Mouse (Mus musculus) adrenal gland, postnatal 10 days (tissue): ENCODE measurements around the gene Fbxl15. TPM values are rescaled to one million over a fixed set of nuclear protein-coding genes. Genes with fewer than 3 reads are reported as not detected.

Experiments used
- DNase-seq: peaks from one replicate; pipeline ENCODE4 v3.0.0; 2021; ENCODE audit warnings: mixed read lengths
- long read RNA-seq, 2 experiments: library from polyadenylated mRNA; stranded (forward); transcript quantifications; one replicate each; pipeline ENCODE4 v2.0.0; 2021
- total RNA-seq, 2 experiments: library from RNA; stranded (reverse); gene quantifications; 2 replicates each; pipeline ENCODE4 v1.2.3; 2021

Gene Fbxl15
- 10 to 100 TPM in 1 of 2 experiments, 1 to 10 TPM in 1; 8.9 to 10.5 TPM for total RNA-seq
- long read RNA-seq, experiment 1, transcript Fbxl15-201 (4 exons, 1,348 nt), result major isoform, 19 of 32 reads
- long read RNA-seq, experiment 1, partial matches to known transcripts, result 12 of 32 reads
- long read RNA-seq, experiment 1, other reads (novel, unspliced or antisense), result 1 of 32 reads
- long read RNA-seq, experiment 2, transcript Fbxl15-201 (4 exons, 1,348 nt), result major isoform, 10 of 20 reads
- long read RNA-seq, experiment 2, partial matches to known transcripts, result 10 of 20 reads
- long read RNA-seq, experiment 2, other reads (novel, unspliced or antisense), result 0 of 20 reads

DNA sequence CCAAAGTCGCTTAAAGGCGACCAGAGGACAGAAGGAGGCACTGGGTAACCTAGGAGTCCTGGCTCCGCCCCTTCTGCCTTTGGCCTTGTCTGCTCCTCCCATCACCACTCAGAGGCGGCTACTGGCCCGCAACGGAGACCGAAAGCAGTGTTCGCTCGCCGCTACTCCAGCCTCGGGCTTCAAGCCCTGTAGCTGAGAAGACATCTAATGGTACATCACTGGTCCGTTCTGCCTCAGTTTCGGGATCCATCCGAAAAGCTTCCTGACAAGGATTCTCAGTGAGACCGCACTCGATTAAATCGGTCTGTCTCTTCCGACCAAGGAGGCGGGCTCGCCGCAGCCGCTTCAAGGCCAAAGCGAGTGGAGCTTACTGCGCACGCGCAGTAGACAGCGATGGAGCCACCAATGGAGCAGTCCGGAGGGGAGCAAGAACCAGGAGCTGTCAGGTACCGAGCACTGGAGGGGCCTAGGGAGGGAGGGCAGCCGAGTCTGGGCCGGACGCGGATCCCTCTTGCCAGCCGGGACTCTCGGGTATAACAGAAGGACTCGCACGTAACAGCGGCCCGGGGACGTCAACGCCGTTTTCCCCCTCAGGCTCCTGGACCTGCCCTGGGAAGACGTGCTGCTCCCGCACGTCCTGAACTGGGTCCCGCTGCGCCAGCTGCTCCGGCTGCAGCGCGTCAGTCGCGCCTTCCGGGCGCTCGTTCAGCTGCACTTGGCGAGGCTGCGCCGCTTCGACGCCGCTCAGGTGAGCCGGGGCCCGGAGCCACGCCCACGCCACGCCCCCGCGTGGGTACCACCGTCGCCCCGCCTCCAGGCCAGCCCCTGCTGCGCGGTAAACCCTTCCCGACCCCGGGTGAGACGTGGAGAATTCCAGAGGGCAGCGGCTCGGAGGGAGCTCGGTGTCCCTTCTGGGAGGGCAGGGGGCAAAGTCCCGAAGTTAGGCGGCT lies at the start of gene Fbxl15:
Gene Fbxl15 (plus strand): TSS at position 104 of the 950 bp plus-strand sequence.
- DNase-seq, result peak; percentile 94

DNA sequence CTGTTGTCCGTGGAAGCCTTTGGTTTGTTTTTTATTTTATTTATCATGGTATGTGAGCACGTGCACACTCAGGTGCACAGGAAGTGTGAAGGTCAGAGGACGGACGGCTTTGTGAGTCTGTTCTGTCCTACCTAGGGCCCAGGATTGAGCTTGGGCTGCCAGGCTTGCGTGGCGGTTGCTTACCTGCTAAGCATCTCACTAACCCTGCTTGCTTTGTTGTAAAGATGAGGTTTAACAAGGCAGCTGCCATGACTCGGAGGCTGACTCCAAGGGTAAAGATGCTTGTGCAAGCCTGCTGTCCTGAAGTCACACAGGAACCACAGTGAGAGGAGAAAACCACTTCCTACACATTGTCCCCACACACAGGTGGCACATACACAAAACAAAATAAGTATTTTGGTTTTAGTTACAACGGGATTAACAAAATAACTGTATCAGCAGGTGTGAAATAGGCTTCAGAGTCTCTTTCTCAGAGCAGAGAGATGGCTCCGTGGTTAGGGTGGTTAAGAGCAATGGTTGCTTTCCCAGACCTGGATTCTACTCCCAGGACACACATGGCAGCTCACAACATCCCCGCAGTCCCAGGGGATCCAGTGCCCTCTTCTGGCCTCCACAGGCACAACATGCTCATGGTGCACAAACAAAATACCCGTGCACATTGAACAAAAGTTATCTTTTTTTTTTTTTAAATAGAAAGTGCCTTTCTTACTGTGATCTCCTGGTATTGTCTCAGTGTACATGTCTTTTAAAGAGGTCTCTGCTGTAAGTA lies 45.7 kb upstream of the Fbxl15 start:
- DNase-seq, result no peak

- DNase-seq, result no peak
Observed at GRCm38 (mm10) chr19:46284686-46285085, 43.3 kb upstream of the Fbxl15 start.

DNA sequence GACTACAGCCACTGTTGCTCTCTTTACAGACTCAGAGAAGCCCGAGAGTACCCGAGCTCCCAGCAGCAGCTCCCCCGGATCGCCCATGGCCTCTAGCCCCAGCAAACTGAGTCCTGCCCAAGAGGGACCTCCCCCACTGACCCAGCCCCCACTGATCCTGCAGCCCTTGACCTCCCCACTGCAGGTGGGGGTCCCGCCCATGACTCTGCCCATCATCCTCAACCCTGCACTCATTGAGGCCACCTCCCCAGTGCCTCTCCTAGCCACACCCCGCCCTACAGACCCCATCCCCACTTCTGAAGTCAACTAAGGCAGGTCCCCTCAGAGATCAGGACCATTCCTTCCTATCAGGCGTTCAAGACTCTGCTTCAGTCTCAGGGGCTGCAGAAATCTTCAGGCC lies 42.4 kb upstream of the Fbxl15 start:
- no peak for DNase-seq

DNA sequence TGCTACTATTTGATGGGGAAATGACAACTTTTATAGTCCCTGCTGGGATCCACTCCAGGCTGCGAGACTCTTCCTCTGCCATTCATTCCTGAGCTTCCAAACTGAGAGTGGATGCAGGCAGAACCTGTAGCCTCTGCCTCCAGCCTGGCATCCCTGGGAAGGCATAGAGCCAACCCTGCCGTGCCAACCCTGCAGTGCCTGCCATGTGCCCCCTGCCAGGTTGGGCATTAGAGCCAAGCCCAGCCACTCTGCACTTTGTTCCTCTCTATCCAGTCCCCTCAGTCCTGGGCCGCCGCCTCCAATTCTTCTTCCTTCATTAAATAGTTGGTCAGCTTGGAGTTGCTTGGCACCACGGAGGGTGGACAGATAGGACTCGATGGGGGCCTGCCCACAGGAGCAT lies 41.9 kb upstream of the Fbxl15 start:
- DNase-seq, result no peak

DNA sequence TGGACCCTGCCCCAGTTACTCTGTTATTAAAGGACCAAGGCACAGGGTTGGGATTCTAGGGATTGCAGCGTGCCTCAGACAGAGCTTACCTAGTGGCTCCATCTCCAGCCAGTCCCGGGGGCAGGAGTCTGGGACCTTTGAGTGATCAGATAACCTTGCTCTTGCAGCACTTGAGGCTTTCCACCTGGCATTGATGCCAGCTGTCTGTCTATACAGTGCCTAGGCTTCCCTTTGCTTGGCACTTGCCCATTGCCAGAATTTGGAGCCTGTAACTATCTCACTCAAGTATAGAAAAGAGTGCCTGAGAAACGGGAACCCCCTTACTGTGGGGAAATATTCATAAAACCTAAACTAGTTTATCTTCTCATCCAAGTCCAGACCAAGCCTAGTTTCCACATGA lies 41.1 kb upstream of the Fbxl15 start:
- no peak for DNase-seq

- DNase-seq, result no peak
Observed at GRCm38 (mm10) chr19:46287566-46287965, 40.4 kb upstream of the Fbxl15 start.

DNA sequence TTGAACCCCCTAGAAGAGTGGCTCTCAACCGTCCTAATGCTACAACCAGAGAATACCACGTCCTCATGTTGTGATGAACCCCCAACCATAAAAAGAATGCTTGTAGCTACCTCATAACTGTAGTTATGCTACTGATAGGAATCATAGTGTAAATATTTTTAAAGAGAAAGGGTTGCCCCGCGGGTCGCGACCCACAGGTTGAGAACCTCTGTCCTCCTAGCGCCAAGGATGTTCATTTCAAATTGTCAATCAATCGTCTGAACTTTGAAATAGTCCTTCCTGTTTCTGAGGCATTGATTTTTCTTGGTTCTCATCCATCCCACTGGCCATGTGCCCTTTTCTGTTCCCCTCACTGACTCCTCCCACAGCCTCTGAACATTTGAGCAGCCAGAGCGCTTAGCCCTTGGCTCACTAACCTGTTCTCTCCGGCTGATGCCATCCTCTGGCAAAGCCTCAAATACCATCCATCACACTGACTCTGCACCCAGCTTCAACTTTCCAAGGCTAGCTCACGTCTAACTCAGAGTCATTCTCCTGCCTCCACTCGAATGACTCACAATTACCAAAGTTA lies 37.4 kb upstream of the Fbxl15 start:
- no peak for DNase-seq

DNA sequence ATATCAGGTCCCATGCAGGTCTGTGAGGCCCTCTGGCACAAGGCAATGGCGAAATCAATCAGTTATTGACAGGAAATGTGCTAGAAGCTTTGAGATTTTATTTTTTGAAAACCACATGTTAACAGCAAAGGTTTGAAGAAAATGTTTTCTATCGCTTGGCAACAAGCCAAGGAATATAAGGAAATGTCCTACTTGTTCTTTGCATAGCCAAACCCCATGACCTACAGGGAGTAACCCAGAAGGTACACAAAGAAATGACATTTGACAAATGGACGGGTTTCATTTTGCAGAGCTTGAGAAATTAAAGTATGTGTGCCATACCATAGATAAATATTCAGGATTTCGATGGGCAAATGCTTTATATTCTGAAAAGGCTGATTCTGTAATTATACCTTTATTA lies 31.0 kb upstream of the Fbxl15 start:
- no peak for DNase-seq

- no peak for DNase-seq
Observed at GRCm38 (mm10) chr19:46300294-46301045, 27.5 kb upstream of the Fbxl15 start.

DNA sequence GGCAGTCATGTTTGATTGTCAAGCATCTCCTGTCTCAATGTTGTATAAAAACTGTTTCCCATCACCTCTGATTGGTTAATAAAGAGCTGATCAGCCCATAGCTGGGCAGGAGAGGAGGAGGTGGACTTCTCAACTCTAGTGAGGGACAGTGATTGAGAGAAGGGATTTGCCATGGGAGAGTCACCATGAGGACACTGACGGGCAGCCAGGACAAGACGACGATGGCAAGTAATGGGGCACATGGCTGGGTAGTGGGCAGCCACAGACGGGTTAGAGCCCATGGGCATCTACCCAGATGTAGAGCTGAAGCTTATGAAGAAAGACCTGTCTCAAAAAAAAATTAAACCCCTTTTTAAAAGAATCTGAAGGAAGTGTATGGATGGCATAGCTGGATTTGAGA lies 25.4 kb upstream of the Fbxl15 start:
- DNase-seq, result no peak

DNA sequence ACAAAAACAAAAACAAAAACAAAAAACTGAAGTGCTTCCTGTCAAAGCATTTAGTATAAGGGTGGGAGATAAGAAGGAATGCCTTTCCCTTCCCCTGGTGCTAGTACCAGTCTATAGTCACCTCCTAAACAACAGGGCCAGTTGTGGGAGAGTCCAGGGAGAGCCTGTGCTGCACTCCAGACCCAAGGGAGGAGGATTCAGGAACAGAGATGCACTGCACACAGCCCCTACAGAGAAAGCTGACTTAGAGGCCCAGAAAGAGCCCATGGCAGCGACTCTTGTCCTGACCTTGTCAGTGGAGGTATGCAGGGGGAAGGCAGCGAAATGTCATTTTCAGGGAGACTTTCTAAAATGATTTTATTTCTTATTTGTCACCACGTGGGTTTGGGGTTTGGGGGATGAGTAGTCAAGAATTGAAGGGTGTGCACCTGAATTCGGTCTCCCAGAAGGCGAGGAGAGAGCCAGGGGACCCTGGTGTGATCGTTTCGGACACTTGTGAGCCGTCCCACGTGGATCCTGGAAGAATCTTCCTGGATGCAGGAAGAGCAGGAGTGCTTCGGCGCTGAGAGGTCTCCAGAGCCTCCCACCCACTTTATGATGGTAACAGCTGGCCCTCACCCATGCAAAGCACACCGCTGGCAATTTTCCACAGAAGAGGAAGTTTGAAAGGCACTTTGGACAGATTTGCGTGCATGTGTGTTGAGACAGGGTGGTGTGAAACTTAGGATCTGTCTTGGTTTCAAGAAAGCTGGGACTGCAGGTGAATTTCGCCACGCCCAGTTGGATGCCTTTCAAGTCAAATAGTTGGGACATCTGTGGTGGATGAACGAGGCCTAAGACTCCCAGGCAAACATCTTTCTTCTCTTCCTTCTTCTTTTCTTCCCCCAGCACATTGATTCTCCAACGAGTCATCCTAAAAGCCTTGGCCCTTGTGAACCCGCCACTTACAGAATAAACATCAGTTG lies 24.5 kb upstream of the Fbxl15 start:
- no peak for DNase-seq

DNA sequence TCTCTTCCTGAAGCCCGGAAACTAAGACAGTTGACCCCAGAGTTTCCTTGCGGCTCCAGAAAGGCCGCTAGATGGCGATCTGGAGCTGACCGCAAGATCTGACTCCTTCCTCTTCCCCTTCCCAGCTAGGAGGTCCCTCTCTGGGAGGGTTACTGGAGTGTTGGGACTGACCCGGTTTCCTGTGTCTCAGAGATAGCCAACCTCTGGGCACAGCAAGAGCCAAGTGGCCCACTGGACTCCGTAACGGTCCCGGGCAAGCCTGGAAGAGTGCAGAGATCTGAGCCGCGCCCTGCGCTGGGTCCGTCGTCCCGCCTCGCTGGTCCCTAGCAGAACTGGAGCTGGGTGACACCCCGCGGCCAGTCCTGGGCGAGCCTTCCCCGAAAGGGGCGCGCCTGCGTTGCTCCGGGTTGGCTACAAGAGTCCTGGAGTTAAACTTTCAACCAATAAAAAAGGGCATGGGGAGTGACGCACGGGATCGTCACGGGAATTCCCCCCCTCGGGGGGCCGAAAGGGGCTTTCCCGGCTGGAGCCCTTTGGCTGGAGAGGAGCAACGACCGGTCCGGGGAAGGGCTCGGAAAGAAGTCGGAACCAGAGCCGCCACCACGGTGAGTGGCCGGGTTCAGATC lies 23.7 kb upstream of the Fbxl15 start, which contains the start of gene Nfkb2:
Gene Nfkb2 (plus strand): TSS at position 105 of the 626 bp plus-strand sequence.
- peak; percentile 96 for DNase-seq

DNA sequence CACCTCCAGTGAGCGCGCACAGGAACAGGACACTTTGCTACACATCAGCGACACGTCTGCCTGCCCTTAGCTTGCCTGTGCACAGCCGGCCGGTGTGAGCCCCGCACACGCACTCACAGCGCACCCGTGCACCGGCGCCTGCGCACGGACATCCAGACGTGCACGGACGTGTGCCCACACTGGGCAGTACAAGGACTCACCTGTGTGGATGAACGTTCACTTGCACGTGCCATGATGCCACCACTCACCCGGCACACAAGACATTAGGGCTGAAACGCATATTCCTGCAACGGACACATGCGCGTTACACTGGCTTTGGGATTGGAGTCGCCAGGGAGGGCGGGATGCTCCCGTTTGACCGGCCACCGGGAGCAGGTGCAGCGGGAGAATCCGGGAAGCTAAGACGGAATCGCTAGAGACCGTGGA lies 23.1 kb upstream of the Fbxl15 start:
- DNase-seq, result no peak

- peak; percentile 96 for DNase-seq
Observed at GRCm38 (mm10) chr19:46305432-46306267, 22.3 kb upstream of the Fbxl15 start.

GRCm38 (mm10) chr19:46306268-46306610 lies 21.7 kb upstream of the Fbxl15 start:
- no peak for DNase-seq

DNA sequence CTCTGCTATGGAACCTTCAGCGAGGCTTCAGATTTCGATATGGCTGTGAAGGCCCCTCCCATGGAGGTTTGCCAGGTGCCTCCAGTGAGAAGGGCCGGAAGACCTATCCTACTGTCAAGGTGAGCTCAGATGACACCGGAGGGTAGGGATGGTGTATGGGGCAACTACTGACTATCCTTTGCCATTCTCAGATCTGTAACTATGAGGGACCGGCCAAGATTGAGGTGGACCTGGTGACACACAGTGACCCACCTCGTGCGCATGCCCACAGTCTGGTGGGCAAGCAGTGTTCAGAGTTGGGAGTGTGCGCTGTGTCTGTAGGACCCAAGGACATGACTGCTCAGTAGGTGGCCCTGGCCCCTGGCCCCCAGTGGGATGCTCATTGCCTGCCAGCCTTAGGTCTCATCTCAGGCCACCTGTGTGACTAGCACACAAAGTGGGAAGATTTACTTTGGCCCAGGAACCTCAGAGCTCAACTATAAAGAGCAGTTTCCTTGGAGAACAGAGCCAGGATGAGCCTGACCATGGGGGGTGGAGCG lies 21.2 kb upstream of the Fbxl15 start:
- DNase-seq, result no peak

- no peak for DNase-seq
Observed at GRCm38 (mm10) chr19:46307781-46308180, 20.2 kb upstream of the Fbxl15 start.
